Mouse (Mus musculus) right cerebral cortex, postnatal 14 days (tissue): Measurements from ENCODE around the gene Icam2.
"Not testable (repeated sequence)": the region's sequence is repeated elsewhere in the genome, so short reads cannot be mapped to it uniquely, and the experiment has no call there.

Source experiments
- DNase-seq: peaks from one replicate; pipeline ENCODE4 v3.0.0; 2022

Icam2 gene

GRCm38 (mm10) chr11:106339323-106339722 lies 48.6 kb downstream of the Icam2 start:
- not testable (repeated sequence) for DNase-seq

GRCm38 (mm10) chr11:106338870-106339269 lies 49.0 kb downstream of the Icam2 start:
- no peak for DNase-seq

GRCm38 (mm10) chr11:106338029-106338428 lies 49.8 kb downstream of the Icam2 start:
- no peak for DNase-seq

- DNase-seq = no peak
Measured at GRCm38 (mm10) chr11:106334066-106334465, 53.8 kb downstream of the Icam2 start.

GRCm38 (mm10) chr11:106332458-106332857 lies 55.4 kb downstream of the Icam2 start:
- no peak for DNase-seq

GRCm38 (mm10) chr11:106329682-106330081 lies 58.2 kb downstream of the Icam2 start:
- peak; percentile 33 for DNase-seq

GRCm38 (mm10) chr11:106329128-106329527 lies 58.7 kb downstream of the Icam2 start:
- no peak for DNase-seq

GRCm38 (mm10) chr11:106328521-106328920 lies 59.4 kb downstream of the Icam2 start:
- no peak for DNase-seq
